Mouse (Mus musculus): Measurements from ENCODE around the gene Tmem108.

DNA sequence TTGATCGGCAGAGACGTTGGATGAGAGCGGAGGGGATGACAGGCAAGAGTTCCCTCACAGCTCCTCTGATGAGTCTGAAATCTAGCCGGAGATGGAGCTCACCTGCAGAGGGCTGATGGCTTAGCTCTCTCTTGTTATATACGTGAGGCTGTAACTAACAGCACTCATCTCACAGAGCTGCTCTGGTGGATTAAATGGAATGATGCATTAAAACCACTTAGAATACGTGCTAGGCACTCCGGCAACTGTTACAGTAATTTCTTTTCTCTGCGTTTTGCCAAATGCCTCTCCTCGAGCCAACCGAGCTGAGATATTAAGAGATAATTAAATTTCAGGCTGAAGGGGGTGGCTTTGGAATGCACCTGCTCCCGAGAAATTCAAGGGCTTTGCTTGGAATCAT is 97.5 kb downstream of the Tmem108 start:
- no peak for TF ChIP-seq CTCF (IDR thresholded peaks at IDR 0.05; ENCODE audit: low read depth)
- no peak for TF ChIP-seq EP300 (IDR thresholded peaks at IDR 0.05; ENCODE audit: low read depth)

All from liver, postnatal 0 days (tissue).